13 mouse cellular contexts compared by ENCODE assay signal in the genomic region with DNA sequence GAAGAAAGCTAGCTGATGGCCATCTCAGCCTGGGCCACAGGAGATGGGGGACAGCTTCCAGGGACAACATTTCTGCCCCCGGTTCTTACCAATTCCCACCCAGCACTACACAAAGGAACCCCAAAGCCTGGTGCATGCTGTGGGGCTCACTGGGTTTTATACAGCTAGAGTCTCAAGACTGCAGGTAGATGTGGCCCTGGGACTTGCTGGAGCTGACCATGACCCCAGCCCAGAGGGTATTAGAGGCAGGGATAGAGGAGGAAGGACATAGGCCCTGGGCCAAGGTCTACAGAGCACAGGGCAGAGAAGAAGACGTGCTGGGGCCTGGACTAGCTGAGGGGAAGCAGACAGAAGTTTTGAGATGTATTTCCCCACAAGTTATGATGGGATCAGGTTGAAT. TPM values are rescaled to one million over a fixed set of nuclear protein-coding genes. Genes with fewer than 3 reads are reported as not detected.
A peak's percentile ranks its signal among the peaks of the same experiment; 100 is the strongest.
DNase-seq lines count a peak whose midpoint lies in the region; ATAC-seq and TF ChIP-seq lines count a peak whose summit lies in the region.
"Had no signal": no experiment of that assay in that cellular context is flagged by ENCODE, and none has a peak within 500 bp of the region (broad histone marks: within the 10 kb centered on the region; RNA-seq: fewer than 3 reads in every experiment).

No protein-coding gene starts in this region.

- no peak overlapping the region for H3K27ac ChIP-seq in kidney, adult 2 months (ENCODE audit: insufficient read depth, low read depth, low read length)
- H3K27ac ChIP-seq in testis, adult 2 months (ENCODE audit: control insufficient read depth, insufficient read depth, low read depth, low read length): peak overlapping the region; percentile 10; the same call in 1 of the 2 replicates
- peak overlapping the region; percentile 57; the same call in 1 of the 2 replicates for H3K27ac ChIP-seq in intestine, postnatal 0 days (ENCODE audit: low read depth, low read length)
- H3K27ac ChIP-seq in forebrain, embryonic 10.5 days: no peak overlapping the region
- H3K27ac ChIP-seq: forebrain, embryonic 12.5 days had no signal

- DNase-seq in kidney, adult 2 months: no peak
- no peak for DNase-seq in kidney, postnatal 4 days
- DNase-seq in testis, postnatal 14 days (ENCODE audit: low spot score): no peak
- no peak for DNase-seq in frontal cortex, postnatal 36 days (ENCODE audit: low spot score in 2 of 2)
- no peak for DNase-seq in forebrain, embryonic 10.5 days (ENCODE audit: extremely low spot score, low spot score)
- DNase-seq: adrenal gland, postnatal 36 days; cerebellum, adult 11 months; layer of hippocampus, adult 9-11 months had no signal

- WGBS in kidney, adult 2 months: 74% methylated on average over 2 of the region's 2 CpGs
- 77% methylated on average over 2 of the region's 2 CpGs for WGBS in intestine, postnatal 0 days
- 92% methylated on average over 2 of the region's 2 CpGs for WGBS in forebrain, embryonic 10.5 days

- H3K4me3 ChIP-seq in kidney, adult 2 months (ENCODE audit: insufficient read depth, low read depth, low read length): peak overlapping the region; percentile 32; the same call in 1 of the 2 replicates
- H3K4me3 ChIP-seq in testis, adult 2 months (ENCODE audit: control insufficient read depth, low read depth, low read length): peak overlapping the region; percentile 28
- peak overlapping the region; percentile 30 for H3K4me3 ChIP-seq in intestine, postnatal 0 days (ENCODE audit: low read depth, low read length)
- H3K4me3 ChIP-seq in forebrain, embryonic 10.5 days: no peak overlapping the region
- H3K4me3 ChIP-seq: forebrain, embryonic 12.5 days had no signal

- no peaks in the 10 kb centered on the region for H3K27me3 ChIP-seq in kidney, adult 2 months (replicated peaks; ENCODE audit: control insufficient read depth, insufficient read depth, low read length)
- H3K27me3 ChIP-seq in testis, adult 2 months (ENCODE audit: control insufficient read depth, insufficient read depth, low read length): no peaks in the 10 kb centered on the region
- H3K27me3 ChIP-seq in intestine, postnatal 0 days (replicated peaks; ENCODE audit: control insufficient read depth, insufficient read depth, low read length): no peaks in the 10 kb centered on the region
- H3K27me3 ChIP-seq in forebrain, embryonic 10.5 days (ENCODE audit: poor library complexity, severe bottlenecking): peaks cover 38% of the 10 kb centered on the region

- no peak for ATAC-seq in intestine, postnatal 0 days
- ATAC-seq: hindbrain, embryonic 16.5 days; lung, postnatal 0 days had no signal

- peak overlapping the region; percentile 24; the same call in 1 of the 2 replicates for H3K9ac ChIP-seq in intestine, postnatal 0 days (ENCODE audit: low read depth, low read length)
- H3K9ac ChIP-seq: forebrain, embryonic 12.5 days had no signal

- H3K4me1 ChIP-seq in kidney, adult 2 months (ENCODE audit: control insufficient read depth, insufficient read depth, low read length): no peaks in the 10 kb centered on the region
- peaks cover 28% of the 10 kb centered on the region for H3K4me1 ChIP-seq in testis, adult 2 months (ENCODE audit: control insufficient read depth, insufficient read depth, low read length)
- 0 out of 2 replicates have a peak, but pooled peaks cover 10% of the 10 kb centered on the region for H3K4me1 ChIP-seq in intestine, postnatal 0 days (replicated peaks; ENCODE audit: control insufficient read depth, insufficient read depth, low read length)
- H3K4me1 ChIP-seq in forebrain, embryonic 10.5 days: peaks cover 56% of the 10 kb centered on the region

- H3K4me2 ChIP-seq in intestine, postnatal 0 days (replicated peaks; ENCODE audit: low read depth): peak overlapping the region; percentile 48
- H3K4me2 ChIP-seq: forebrain, embryonic 12.5 days had no signal

- no peak for TF ChIP-seq CTCF in kidney, adult 2 months (conservative IDR thresholded peaks at IDR 0.05; ENCODE audit: insufficient read depth, insufficient read length, low read depth, low read length)
- no peak for TF ChIP-seq CTCF in testis, adult 2 months (IDR thresholded peaks at IDR 0.05; ENCODE audit: control insufficient read depth, insufficient read depth, insufficient replicate concordance, low read depth, low read length)
- no peak for TF ChIP-seq CTCF in intestine, postnatal 0 days (IDR thresholded peaks at IDR 0.05; ENCODE audit: low read depth)

- H3K9me3 ChIP-seq in intestine, postnatal 0 days (ENCODE audit: control insufficient read depth): no peaks in the 10 kb centered on the region
- H3K9me3 ChIP-seq in forebrain, embryonic 10.5 days: no peaks in the 10 kb centered on the region
- H3K9me3 ChIP-seq: forebrain, embryonic 12.5 days had no signal

- no peak for TF ChIP-seq POLR2A in kidney, adult 2 months (IDR thresholded peaks at IDR 0.05; ENCODE audit: low read depth, low read length)
- TF ChIP-seq POLR2A in testis, adult 2 months (IDR thresholded peaks at IDR 0.05; ENCODE audit: control insufficient read depth, low read depth, low read length): no peak

- no peaks in the 10 kb centered on the region for H3K36me3 ChIP-seq in kidney, adult 2 months (ENCODE audit: control insufficient read depth, insufficient read depth, low read length)
- H3K36me3 ChIP-seq in testis, adult 2 months (ENCODE audit: control insufficient read depth, insufficient read depth, low read length): no peaks in the 10 kb centered on the region
- peaks cover 4% of the 10 kb centered on the region; the same call in 1 of the 2 replicates for H3K36me3 ChIP-seq in intestine, postnatal 0 days (ENCODE audit: control insufficient read depth, insufficient read depth)
- H3K36me3 ChIP-seq in forebrain, embryonic 10.5 days (replicated peaks): no peaks in the 10 kb centered on the region
- H3K36me3 ChIP-seq: forebrain, embryonic 12.5 days had no signal

RNA-seq across cellular contexts. Expression of a gene that starts 1.7 kb away (rescaled TPM):
- 155 and 157 TPM in 2 replicates for polyA plus RNA-seq in kidney, adult 2 months (2012; rRNA removed)
- polyA plus RNA-seq in testis, adult 2 months (2012; rRNA removed): 68.0 and 106 TPM in 2 replicates
- polyA plus RNA-seq in intestine, postnatal 0 days (2015; fragmentation: Nextera tagmentation; extraction: Ambion mirVana): 1,325 and 1,382 TPM in 2 replicates
- polyA plus RNA-seq in forebrain, embryonic 10.5 days (2016; fragmentation: Nextera tagmentation; extraction: Ambion mirVana): 79.0 and 80.3 TPM in 2 replicates

Comparison
In these comparisons a context has a peak if more than half of its experiments do, and no peak if none do; other contexts are left out.
1. H3K27ac ChIP-seq: peak in testis, adult 2 months (single experiment) and intestine, postnatal 0 days (single experiment); none in kidney, adult 2 months (single experiment) and forebrain, embryonic 10.5 days (single experiment).